Mouse (Mus musculus) lung, adult 10 weeks (tissue): ENCODE data around the gene Mctp1. TPM values are rescaled to one million over a fixed set of nuclear protein-coding genes. Genes with fewer than 3 reads are reported as not detected.

Experiments
- polyA plus RNA-seq: library from polyadenylated mRNA; stranded (reverse); fragments of 350-450 nt; fragmentation: Illumina TruSeq; extraction: RNeasy Lipid Tissue Mini Kit (QIAGEN cat#74804); gene quantifications from one replicate; pipeline ENCODE4 v1.2.3, GENCODE M21; 2014; ENCODE audit warnings: low read depth, low replicate concordance; ENCODE audit not compliant: insufficient read depth

The Mctp1 gene
- polyA plus RNA-seq, result 5.2 TPM

GRCm38 (mm10) chr13:76383972-76384663, at the start of gene Mctp1:
TSS of gene Mctp1 (plus strand) at chr13:76384535.

Other genes starting within 250 kb of the Mctp1 start
- 3.1 TPM for gene Fam81b, start 79.5 kb upstream of the Mctp1 start, polyA plus RNA-seq